Mouse (Mus musculus): Measurements from ENCODE around the gene Nutf2.

DNA sequence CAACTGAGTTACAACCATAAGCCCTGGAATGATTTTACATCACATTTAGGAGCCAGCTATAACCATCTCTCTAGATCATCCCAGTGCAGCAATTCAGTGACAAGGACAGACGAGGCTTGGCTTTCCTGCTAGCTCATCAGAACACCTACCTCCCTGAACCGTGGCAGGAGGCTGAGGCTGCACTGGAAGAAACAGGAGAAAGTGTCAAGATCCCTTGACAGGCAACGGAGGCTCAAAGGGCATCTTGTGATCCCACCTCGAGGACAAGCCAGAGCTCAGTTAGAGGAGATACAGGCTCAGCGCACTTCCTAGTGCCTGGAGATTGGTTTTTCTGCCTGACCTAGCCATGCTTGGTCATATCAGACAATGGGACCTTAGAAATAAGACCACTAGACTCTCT, 47.9 kb upstream of the Nutf2 start:
- no peak for TF ChIP-seq CTCF (IDR thresholded peaks at IDR 0.05; ENCODE audit: low read depth)
- TF ChIP-seq EP300 (IDR thresholded peaks at IDR 0.05; ENCODE audit: low read depth): no peak

Measured in liver, embryonic 14.5 days (tissue).